Comparison of ENCODE assay signal across 15 mouse cellular contexts in the genomic region with DNA sequence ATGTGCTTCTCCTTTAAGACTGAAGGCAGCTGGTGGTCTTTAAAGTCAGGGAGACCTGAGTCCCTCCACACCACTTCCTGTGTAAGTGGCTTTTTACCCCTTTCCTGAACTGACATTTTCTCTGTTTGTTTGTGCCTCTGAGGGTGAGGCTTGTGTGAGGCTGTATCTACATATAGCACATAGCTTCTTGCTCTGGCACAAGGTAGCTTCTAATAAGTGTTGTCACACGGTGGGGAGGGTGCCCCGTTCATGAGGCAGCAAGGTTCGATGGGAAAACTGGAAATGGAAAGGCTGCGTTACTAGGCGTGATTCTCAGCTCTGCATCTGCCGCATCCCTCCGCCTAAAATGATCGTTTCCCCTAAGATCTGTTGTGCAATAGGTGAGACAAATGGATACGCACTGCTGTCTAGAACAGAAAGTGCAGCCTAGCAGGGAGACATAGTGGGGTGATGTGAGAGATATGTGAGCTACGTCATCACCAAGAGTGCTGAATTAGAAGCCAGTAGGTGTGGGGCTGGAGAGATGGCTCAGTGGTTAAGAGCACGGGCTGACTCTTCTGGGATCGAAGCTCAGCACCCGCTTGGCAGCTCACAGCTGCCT. TPM values are rescaled to one million over a fixed set of nuclear protein-coding genes. Genes with fewer than 3 reads are reported as not detected.
A peak's percentile ranks its signal among the peaks of the same experiment; 100 is the strongest.
DNase-seq lines count a peak whose midpoint lies in the region; ATAC-seq and TF ChIP-seq lines count a peak whose summit lies in the region.
"Had no signal": no experiment of that assay in that cellular context is flagged by ENCODE, and none has a peak within 500 bp of the region (broad histone marks: within the 10 kb centered on the region; RNA-seq: fewer than 3 reads in every experiment).

No protein-coding gene starts in this region.

- ATAC-seq in heart, embryonic 11.5 days (replicated peaks; ENCODE audit: insufficient number of reproducible peaks, low FRiP score, low TSS enrichment), result no peak
- no peak for ATAC-seq in embryonic facial prominence, embryonic 15.5 days (ENCODE audit: insufficient number of reproducible peaks, low FRiP score, low TSS enrichment, low read depth)
- ATAC-seq: forebrain, embryonic 14.5 days; liver, embryonic 12.5 days had no signal

- H3K27me3 ChIP-seq in heart, embryonic 11.5 days (ENCODE audit: control insufficient read depth, insufficient read depth, low read length), result peaks cover 23% of the 10 kb centered on the region; the same call in 1 of the 2 replicates
- peaks cover 65% of the 10 kb centered on the region for H3K27me3 ChIP-seq in embryonic facial prominence, embryonic 15.5 days

- no peaks in the 10 kb centered on the region for H3K36me3 ChIP-seq in heart, embryonic 11.5 days (ENCODE audit: control insufficient read depth, insufficient read depth, low read length)
- H3K36me3 ChIP-seq in embryonic facial prominence, embryonic 15.5 days, result no peaks in the 10 kb centered on the region
- H3K36me3 ChIP-seq: liver, embryonic 12.5 days; midbrain, embryonic 12.5 days had no signal

- H3K9ac ChIP-seq in heart, embryonic 11.5 days (ENCODE audit: low read depth, low read length), result no peak overlapping the region
- H3K9ac ChIP-seq in embryonic facial prominence, embryonic 15.5 days, result no peak overlapping the region
- H3K9ac ChIP-seq: liver, embryonic 12.5 days; midbrain, embryonic 12.5 days had no signal

- H3K27ac ChIP-seq in heart, embryonic 11.5 days (ENCODE audit: low read depth, low read length), result peak overlapping the region; percentile 69; the same call in 1 of the 2 replicates
- peak overlapping the region; percentile 7; the same call in 1 of the 2 replicates for H3K27ac ChIP-seq in layer of hippocampus, adult 2 months
- H3K27ac ChIP-seq in embryonic facial prominence, embryonic 15.5 days (replicated peaks), result no peak overlapping the region
- H3K27ac ChIP-seq: liver, embryonic 12.5 days; midbrain, embryonic 12.5 days had no signal

- no peaks in the 10 kb centered on the region for H3K9me3 ChIP-seq in heart, embryonic 11.5 days (replicated peaks; ENCODE audit: control insufficient read depth, low read length)
- no peaks in the 10 kb centered on the region for H3K9me3 ChIP-seq in embryonic facial prominence, embryonic 15.5 days (replicated peaks)
- H3K9me3 ChIP-seq: liver, embryonic 12.5 days; midbrain, embryonic 12.5 days had no signal

- no peak for TF ChIP-seq CTCF in layer of hippocampus, adult 2 months (conservative IDR thresholded peaks at IDR 0.05)

- WGBS in heart, embryonic 11.5 days (ENCODE audit: insufficient replicate concordance), result 77% methylated on average over 13 of the region's 13 CpGs
- 66% methylated on average over 13 of the region's 13 CpGs for WGBS in embryonic facial prominence, embryonic 15.5 days

- DNase-seq in heart, postnatal 36 days, result no peak
- no peak for DNase-seq in layer of hippocampus, adult 2 months (ENCODE audit: low spot score in 2 of 2)
- DNase-seq in layer of hippocampus, adult 9-10 months (ENCODE audit: low spot score), result no peak
- DNase-seq in natural killer cell, adult 2 months (ENCODE audit: low spot score in 2 of 2), result peak; percentile 12 to 21
- DNase-seq in urinary bladder, adult 2 months (ENCODE audit: low spot score), result no peak
- no peak for DNase-seq in MN1 (ENCODE audit: low spot score)
- DNase-seq: adrenal gland, postnatal 10 days; gastrocnemius, postnatal 36 days; spleen, adult 18-20 months; thymus, postnatal 4 days had no signal

- H3K4me2 ChIP-seq in heart, embryonic 11.5 days, result no peak overlapping the region
- 0 out of 2 replicates have a peak overlapping the region, but pooled peaks have one; percentile 12 for H3K4me2 ChIP-seq in embryonic facial prominence, embryonic 15.5 days (replicated peaks)
- H3K4me2 ChIP-seq: liver, embryonic 12.5 days; midbrain, embryonic 12.5 days had no signal

- intact Hi-C loops in heart, postnatal 36 days (cut with DNase I), result no loop called here

- H3K4me1 ChIP-seq in heart, embryonic 11.5 days (ENCODE audit: control insufficient read depth, insufficient read depth, low read length), result peaks cover 41% of the 10 kb centered on the region
- peaks cover 34% of the 10 kb centered on the region for H3K4me1 ChIP-seq in embryonic facial prominence, embryonic 15.5 days

- no peak overlapping the region for H3K4me3 ChIP-seq in heart, embryonic 11.5 days (ENCODE audit: low read depth, low read length)
- no peak overlapping the region for H3K4me3 ChIP-seq in layer of hippocampus, adult 2 months
- H3K4me3 ChIP-seq in embryonic facial prominence, embryonic 15.5 days (replicated peaks), result no peak overlapping the region
- H3K4me3 ChIP-seq: liver, embryonic 12.5 days; midbrain, embryonic 12.5 days had no signal

RNA-seq across cellular contexts. Expression of a gene that starts 3.2 kb away (rescaled TPM):
- 6.2 and 6.7 TPM in 2 replicates for polyA plus RNA-seq in heart, embryonic 11.5 days (2014; fragmentation: Nextera tagmentation; extraction: Ambion mirVana)
- 10 to 100 TPM; 19.5 to 20.7 TPM for total RNA-seq in heart, postnatal 36 days (2021)
- 1 to 10 TPM; 3.1 to 3.3 TPM for total RNA-seq in layer of hippocampus, adult 2 months (2021)
- 15.6 and 16.8 TPM in 2 replicates for polyA plus RNA-seq in embryonic facial prominence, embryonic 15.5 days (2015; fragmentation: Nextera tagmentation; extraction: Ambion mirVana)
- polyA plus RNA-seq in urinary bladder, adult 2 months (2012; rRNA removed), result 2.0 and 3.3 TPM in 2 replicates

RNA-seq across cellular contexts. Expression of a gene that starts 25.6 kb away (rescaled TPM):
- polyA plus RNA-seq in heart, embryonic 11.5 days (2014; fragmentation: Nextera tagmentation; extraction: Ambion mirVana), result 64.9 and 83.5 TPM in 2 replicates
- 100 to 1,000 TPM; 325 to 393 TPM for total RNA-seq in heart, postnatal 36 days (2021)
- total RNA-seq in layer of hippocampus, adult 2 months (2021), result 10 to 100 TPM; 45.9 to 47.6 TPM
- polyA plus RNA-seq in embryonic facial prominence, embryonic 15.5 days (2015; fragmentation: Nextera tagmentation; extraction: Ambion mirVana), result 37.5 and 45.0 TPM in 2 replicates
- 46.1 and 56.9 TPM in 2 replicates for polyA plus RNA-seq in urinary bladder, adult 2 months (2012; rRNA removed)

RNA-seq across cellular contexts. Expression of a gene that starts 35.2 kb away (rescaled TPM):
- polyA plus RNA-seq in heart, embryonic 11.5 days (2014; fragmentation: Nextera tagmentation; extraction: Ambion mirVana), result 0.37 and 0.39 TPM in 2 replicates
- total RNA-seq in heart, postnatal 36 days (2021), result 10 to 100 TPM; 45.5 to 58.6 TPM
- 10 to 100 TPM; 14.5 to 15.2 TPM for total RNA-seq in layer of hippocampus, adult 2 months (2021)
- polyA plus RNA-seq in embryonic facial prominence, embryonic 15.5 days (2015; fragmentation: Nextera tagmentation; extraction: Ambion mirVana), result not detected in 2 replicates
- 0.04 and 0.22 TPM in 2 replicates for polyA plus RNA-seq in urinary bladder, adult 2 months (2012; rRNA removed)
- polyA plus RNA-seq: forebrain, embryonic 14.5 days; liver, embryonic 12.5 days; midbrain, embryonic 12.5 days had no signal

RNA-seq across cellular contexts. Expression of a gene that starts 53.5 kb away (rescaled TPM):
- 1.9 and 2.4 TPM in 2 replicates for polyA plus RNA-seq in heart, embryonic 11.5 days (2014; fragmentation: Nextera tagmentation; extraction: Ambion mirVana)
- total RNA-seq in heart, postnatal 36 days (2021), result under 1 TPM; 0.08 TPM
- 100 to 1,000 TPM; 493 to 508 TPM for total RNA-seq in layer of hippocampus, adult 2 months (2021)
- polyA plus RNA-seq in embryonic facial prominence, embryonic 15.5 days (2015; fragmentation: Nextera tagmentation; extraction: Ambion mirVana), result 0.28 and 0.54 TPM in 2 replicates
- 0.12 TPM in 2 replicates for polyA plus RNA-seq in urinary bladder, adult 2 months (2012; rRNA removed)
- total RNA-seq: gastrocnemius, postnatal 36 days had no signal

Comparison
In these comparisons a context has a peak if more than half of its experiments do, and no peak if none do; other contexts are left out.
1. DNase-seq: peak in natural killer cell, adult 2 months (2 of 2); none in heart, postnatal 36 days (0 of 2), layer of hippocampus, adult 2 months (0 of 2), layer of hippocampus, adult 9-10 months (single experiment), urinary bladder, adult 2 months (single experiment) and MN1 (single experiment).